Mouse (Mus musculus) hindbrain, embryonic 16.5 days (tissue): ENCODE measurements around the gene Fbxo28. TPM values are rescaled to one million over a fixed set of nuclear protein-coding genes. Genes with fewer than 3 reads are reported as not detected.

Experiments used
- ATAC-seq: fragments of 200-750 bp; cut with Nextera tagmentation; 2 replicates; pipeline ENCODE4 v1.8.0; 2017; ENCODE audit warnings: moderate TSS enrichment, moderate library complexity
- H3K27ac ChIP-seq: fragments of 300-500 bp; sonication (generic); 2 replicates; pipeline ENCODE4 v1.5.1; 2014; ENCODE audit warnings: low read depth, mild to moderate bottlenecking, control low read depth, low read length, moderate library complexity
- H3K27me3 ChIP-seq: fragments of 300-500 bp; sonication (generic); replicated peaks from 2 replicates; pipeline ENCODE4 v1.6.1; 2014; ENCODE audit warnings: low read length; ENCODE audit not compliant: control insufficient read depth, insufficient read depth
- H3K36me3 ChIP-seq: fragments of 300-500 bp; sonication (generic); 2 replicates; pipeline ENCODE4 v1.6.1; 2014; ENCODE audit warnings: mild to moderate bottlenecking, low read length, moderate library complexity, mixed read lengths; ENCODE audit not compliant: control insufficient read depth, insufficient read depth
- H3K4me1 ChIP-seq: fragments of 300-500 bp; sonication (generic); 2 replicates; pipeline ENCODE4 v1.6.1; 2014; ENCODE audit warnings: low read depth, low read length; ENCODE audit not compliant: control insufficient read depth, insufficient read depth
- H3K4me2 ChIP-seq: fragments of 300-500 bp; sonication (generic); 2 replicates; pipeline ENCODE4 v1.6.1; 2014; ENCODE audit warnings: mild to moderate bottlenecking, low read length, control low read depth, moderate library complexity
- H3K4me3 ChIP-seq: fragments of 300-500 bp; sonication (generic); 2 replicates; pipeline ENCODE4 v1.5.1; 2014; ENCODE audit warnings: mild to moderate bottlenecking, low read length, control low read depth, moderate library complexity
- H3K9ac ChIP-seq: fragments of 300-500 bp; sonication (generic); 2 replicates; pipeline ENCODE4 v1.6.1; 2014; ENCODE audit warnings: low read depth, mild to moderate bottlenecking, control low read depth, low read length, moderate library complexity
- H3K9me3 ChIP-seq: fragments of 300-500 bp; sonication (generic); 2 replicates; pipeline ENCODE4 v1.6.1; 2014; ENCODE audit warnings: mild to moderate bottlenecking, low read length, moderate library complexity; ENCODE audit not compliant: control insufficient read depth
- WGBS: fragments of 180-500 bp; shearing (Covaris S2); extraction: QIAGEN DNeasy Blood & Tissue Kit; methylation state at CpG from one replicate; pipeline ENCODE4 v1.1.7; 2014; 5-methylcytosine and 5-hydroxymethylcytosine counted together
- polyA plus RNA-seq: library from polyadenylated mRNA; unstranded; fragments of >200 nt; fragmentation: Nextera tagmentation; extraction: Ambion mirVana; gene quantifications from 2 replicates; pipeline ENCODE4 v1.2.1, GENCODE M21; 2015

Fbxo28 gene
- polyA plus RNA-seq, 1 experiment from 2014 or later = 20.6 TPM

- Histone ChIP-seq H3K4me2 (no peak overlapping the region), H3K27me3 (no peaks in the 10 kb centered on the region), H3K4me3 (no peak overlapping the region), H3K27ac (no peak overlapping the region), H3K36me3 (no peaks in the 10 kb centered on the region), H3K9me3 (no peaks in the 10 kb centered on the region), H3K9ac (no peak overlapping the region), H3K4me1 (no peaks in the 10 kb centered on the region)
- 64% methylated on average over 2 of the region's 2 CpGs for WGBS
- ATAC-seq = no peak
Measured at GRCm38 (mm10) chr1:182288601-182289000, 52.8 kb downstream of the Fbxo28 start.

GRCm38 (mm10) chr1:182287781-182288180 lies 53.6 kb downstream of the Fbxo28 start:
- ATAC-seq = no peak
- Histone ChIP-seq H3K4me1 (peaks cover 3% of the 10 kb centered on the region; the same call in 1 of the 2 replicates), H3K9ac (no peak overlapping the region), H3K4me2 (no peak overlapping the region), H3K4me3 (no peak overlapping the region), H3K36me3 (no peaks in the 10 kb centered on the region), H3K27ac (no peak overlapping the region), H3K9me3 (no peaks in the 10 kb centered on the region), H3K27me3 (no peaks in the 10 kb centered on the region)
- WGBS = 73% methylated on average over 7 of the region's 7 CpGs

DNA sequence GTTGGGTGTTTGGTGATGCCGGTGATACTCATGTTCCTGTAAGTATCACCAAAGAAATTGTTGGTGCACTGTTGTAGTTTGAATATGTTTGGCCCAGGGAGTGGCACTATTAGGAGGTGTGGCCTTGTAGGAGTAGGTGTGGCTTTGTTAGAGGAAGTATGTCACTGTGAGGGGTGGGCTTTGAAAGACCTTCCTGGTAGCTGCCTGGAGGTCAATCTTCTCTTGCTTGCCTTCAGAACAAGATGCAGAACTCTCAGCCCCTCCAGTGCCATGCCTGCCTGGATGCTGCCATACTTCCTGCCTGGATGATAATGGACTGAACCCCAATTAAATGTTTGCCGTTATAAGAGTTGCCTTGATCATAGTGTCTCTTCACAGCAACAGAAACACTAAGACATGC lies 56.6 kb downstream of the Fbxo28 start:
- Histone ChIP-seq H3K4me2 (no peak overlapping the region), H3K9me3 (no peaks in the 10 kb centered on the region), H3K4me1 (peaks cover 19% of the 10 kb centered on the region), H3K9ac (no peak overlapping the region), H3K27me3 (no peaks in the 10 kb centered on the region), H3K27ac (no peak overlapping the region), H3K4me3 (no peak overlapping the region), H3K36me3 (no peaks in the 10 kb centered on the region)
- ATAC-seq = no peak
- WGBS = 96% methylated on average over 2 of the region's 2 CpGs

- H3K4me3 ChIP-seq = peak overlapping the region; percentile 93
Measured at GRCm38 (mm10) chr1:182283231-182283630, 58.2 kb downstream of the Fbxo28 start.

GRCm38 (mm10) chr1:182282091-182283075 lies 59.0 kb downstream of the Fbxo28 start, which contains the start of gene Degs1:
TSS of gene Degs1 (minus strand) at chr1:182282804.
- Histone ChIP-seq H3K9ac (peak within 1 kb of the TSS; percentile 97), H3K36me3 (peaks cover 13% of the 10 kb centered on the region), H3K27ac (peak within 1 kb of the TSS; percentile 92), H3K9me3 (no peaks in the 10 kb centered on the region), H3K4me1 (peaks cover 19% of the 10 kb centered on the region), H3K4me3 (peak within 1 kb of the TSS; percentile 93), H3K4me2 (peak within 1 kb of the TSS; percentile 87), H3K27me3 (no peaks in the 10 kb centered on the region)
- under 1% methylated on average over 82 of the region's 94 CpGs for WGBS
- peak; percentile 92 for ATAC-seq

More at GRCm38 (mm10) chr1:182283231-182283630, 58.2 kb downstream of the Fbxo28 start:
- Histone ChIP-seq H3K36me3 (peaks cover 7% of the 10 kb centered on the region), H3K4me1 (peaks cover 19% of the 10 kb centered on the region), H3K27ac (no peak overlapping the region), H3K9me3 (no peaks in the 10 kb centered on the region), H3K4me2 (peak overlapping the region; percentile 87), H3K27me3 (no peaks in the 10 kb centered on the region), H3K9ac (no peak overlapping the region)
- 52% methylated on average over 7 of the region's 7 CpGs for WGBS
- ATAC-seq = no peak

DNA sequence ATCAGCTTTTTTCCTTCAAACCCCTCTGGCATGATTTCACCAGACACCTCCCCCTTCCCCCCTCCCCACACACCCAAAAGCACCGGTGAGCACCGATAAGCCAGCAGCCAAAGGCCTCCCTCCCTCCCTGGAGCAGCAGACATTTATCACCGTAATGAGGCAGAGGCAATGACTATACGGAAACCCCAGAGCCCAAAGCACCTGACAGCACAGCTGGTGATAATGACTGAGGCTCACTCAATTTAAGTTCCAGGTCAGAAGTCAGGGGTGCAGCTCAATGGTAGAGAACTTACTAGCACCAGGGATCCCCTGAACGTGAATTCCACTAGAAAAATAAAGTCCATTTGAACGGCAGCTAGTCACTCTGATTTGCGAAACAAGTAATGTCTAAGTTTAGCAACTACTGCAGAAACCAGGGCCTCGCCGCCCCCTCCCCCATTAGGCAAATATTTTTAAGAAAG lies 60.1 kb downstream of the Fbxo28 start:
- 18% methylated on average over 9 of the region's 9 CpGs for WGBS

DNA sequence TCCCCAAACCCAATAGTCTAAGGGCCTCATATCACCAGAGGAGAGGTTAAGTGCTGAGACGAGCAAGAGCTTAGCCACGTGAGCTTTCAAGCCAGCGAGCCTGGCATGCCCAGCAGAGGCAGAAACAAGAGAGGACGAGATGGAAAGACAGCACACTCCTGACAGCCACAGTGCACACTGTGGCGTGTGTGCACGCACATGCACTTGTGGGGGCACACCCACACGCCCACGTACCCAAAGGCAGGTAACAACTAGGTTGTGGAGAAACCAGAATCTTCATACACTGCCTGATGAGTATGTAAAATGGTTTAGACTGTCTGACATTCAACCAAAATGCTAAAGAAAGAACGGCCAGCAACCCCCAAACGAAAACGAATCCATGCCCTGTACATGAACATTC lies 60.9 kb downstream of the Fbxo28 start:
- H3K9ac ChIP-seq = no peak overlapping the region; the same call in 1 of the 2 replicates
- H3K4me3 ChIP-seq = peak overlapping the region; percentile 93
- peaks cover 19% of the 10 kb centered on the region for H3K4me1 ChIP-seq
- peaks cover 22% of the 10 kb centered on the region for H3K36me3 ChIP-seq
- H3K4me2 ChIP-seq = peak overlapping the region; percentile 87
- no peak overlapping the region for H3K27ac ChIP-seq
- H3K9me3 ChIP-seq = no peaks in the 10 kb centered on the region
- ATAC-seq = no peak
- H3K27me3 ChIP-seq = no peaks in the 10 kb centered on the region
- 46% methylated on average over 11 of the region's 11 CpGs for WGBS

More for the DNA sequence above, 60.1 kb downstream of the Fbxo28 start:
- Histone ChIP-seq H3K27me3 (no peaks in the 10 kb centered on the region), H3K4me2 (peak overlapping the region; percentile 87), H3K4me3 (peak overlapping the region; percentile 93), H3K27ac (no peak overlapping the region), H3K9me3 (no peaks in the 10 kb centered on the region), H3K36me3 (peaks cover 20% of the 10 kb centered on the region), H3K9ac (peak overlapping the region; percentile 46), H3K4me1 (peaks cover 19% of the 10 kb centered on the region)
- ATAC-seq = no peak

DNA sequence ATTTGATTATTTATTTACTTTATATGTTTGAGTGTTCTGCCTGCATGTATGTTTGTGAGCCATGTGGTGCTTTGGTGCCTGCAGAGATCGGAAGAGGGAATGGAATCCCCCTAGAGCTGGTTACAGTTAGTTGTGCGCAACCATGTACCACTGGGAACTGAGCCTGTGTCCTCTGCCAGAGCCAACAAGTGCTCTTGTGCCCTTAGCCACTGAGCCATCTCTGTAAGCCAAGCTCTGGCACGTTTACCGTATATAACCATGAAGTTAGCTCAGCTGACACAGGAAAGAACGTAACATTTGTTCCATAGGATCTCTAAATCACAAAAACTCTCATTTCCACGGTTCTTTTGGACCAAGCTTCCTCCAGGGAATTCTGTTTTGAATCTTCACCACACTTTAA lies 61.4 kb downstream of the Fbxo28 start:
- no peak for ATAC-seq
- Histone ChIP-seq H3K4me1 (peaks cover 19% of the 10 kb centered on the region), H3K4me2 (peak overlapping the region; percentile 87; the same call in 1 of the 2 replicates), H3K9me3 (no peaks in the 10 kb centered on the region), H3K36me3 (peaks cover 25% of the 10 kb centered on the region), H3K4me3 (no peak overlapping the region), H3K27ac (no peak overlapping the region), H3K9ac (no peak overlapping the region), H3K27me3 (no peaks in the 10 kb centered on the region)
- WGBS = 78% methylated on average over 6 of the region's 6 CpGs

- H3K9me3 ChIP-seq = no peaks in the 10 kb centered on the region
- H3K27me3 ChIP-seq = no peaks in the 10 kb centered on the region
- peaks cover 19% of the 10 kb centered on the region for H3K4me1 ChIP-seq
- no peak overlapping the region for H3K4me2 ChIP-seq
- no peak overlapping the region for H3K9ac ChIP-seq
- H3K4me3 ChIP-seq = no peak overlapping the region
- peaks cover 25% of the 10 kb centered on the region for H3K36me3 ChIP-seq
- ATAC-seq = no peak
- WGBS = 94% methylated on average over 4 of the region's 4 CpGs
- no peak overlapping the region for H3K27ac ChIP-seq
Measured at GRCm38 (mm10) chr1:182279436-182279835, 62.0 kb downstream of the Fbxo28 start.
